Mouse (Mus musculus) right cerebral cortex, adult 18-20 months (tissue): ENCODE measurements around the gene Olfr295.

Experiments used
- DNase-seq: peaks from one replicate; pipeline ENCODE4 v3.0.0; 2022; ENCODE audit warnings: mixed read lengths

Gene Olfr295

DNA sequence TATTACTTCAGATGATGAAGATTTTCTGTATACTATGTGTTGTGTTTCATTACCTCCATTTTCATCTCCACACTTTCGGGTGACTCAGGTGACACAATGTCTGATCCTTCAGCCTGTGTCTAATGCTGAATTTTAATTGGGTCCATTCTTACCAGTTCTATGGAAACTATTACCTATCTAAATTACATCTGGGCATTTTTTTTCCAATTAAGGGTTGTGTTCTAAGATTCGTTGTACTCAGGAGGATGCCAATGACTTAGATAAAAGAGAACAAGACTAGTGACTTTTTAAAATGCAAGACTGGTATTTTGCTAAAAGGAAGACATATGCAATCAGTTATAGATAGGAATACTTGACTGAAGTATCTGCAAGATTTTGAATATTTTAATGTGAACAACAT is at the start of gene Olfr295:
TSS of gene Olfr295 (plus strand) at position 301 of the 400 bp plus-strand sequence.
- DNase-seq: no peak

GRCm38 (mm10) chr7:86616543-86616942 is 32.9 kb downstream of the Olfr295 start, which contains the start of gene Olfr294:
Gene Olfr294 (minus strand): TSS chr7:86616643.
- no peak for DNase-seq
